Mouse (Mus musculus) ES-E14 (cell line): ENCODE measurements around the gene Nos1. TPM values are rescaled to one million over a fixed set of nuclear protein-coding genes. Genes with fewer than 3 reads are reported as not detected.
A peak's percentile ranks its signal among the peaks of the same experiment; 100 is the strongest.

Source experiments
- DNase-seq: peaks from one replicate; pipeline ENCODE4 v3.0.0-alpha.2; 2013; ENCODE audit warnings: low read depth, low spot score
- H3K27ac ChIP-seq: 2 replicates; pipeline ENCODE4 v1.5.1; 2012; ENCODE audit warnings: low read depth, mild to moderate bottlenecking, low read length, moderate library complexity, mixed read lengths; ENCODE audit not compliant: poor library complexity, insufficient read depth, severe bottlenecking
- H3K36me3 ChIP-seq: 2 replicates; pipeline ENCODE4 v1.6.1; 2012; ENCODE audit warnings: mild to moderate bottlenecking, low read length, moderate library complexity, mixed read lengths; ENCODE audit not compliant: control insufficient read depth, poor library complexity, insufficient read depth, severe bottlenecking
- H3K4me1 ChIP-seq, 2 experiments: fragments of 150-350 bp in 1 of 2; sonication (generic) in 1 of 2; 2 replicates each; pipeline ENCODE4 v1.6.1; 2012; ENCODE audit warnings: low read length in 2 of 2, mild to moderate bottlenecking in 1 of 2, mixed read lengths in 1 of 2; ENCODE audit not compliant: control insufficient read depth in 2 of 2, insufficient read depth in 2 of 2, poor library complexity in 1 of 2
- H3K4me3 ChIP-seq, 2 experiments: fragments of 150-350 bp in 1 of 2; sonication (generic) in 1 of 2; 2 replicates each; pipeline ENCODE4 v1.5.1; 2012; ENCODE audit warnings: low read length in 2 of 2, low read depth in 1 of 2, mild to moderate bottlenecking in 1 of 2, mixed read lengths in 1 of 2; ENCODE audit not compliant: insufficient read depth in 1 of 2, poor library complexity in 1 of 2, severe bottlenecking in 1 of 2
- H3K9ac ChIP-seq: 2 replicates; pipeline ENCODE4 v1.6.1; 2012; ENCODE audit warnings: low read depth, mild to moderate bottlenecking, low read length, mixed read lengths; ENCODE audit not compliant: poor library complexity, insufficient read depth, severe bottlenecking
- H3K9me3 ChIP-seq: fragments of 150-350 bp; sonication (generic); 2 replicates; pipeline ENCODE4 v1.6.1; 2012; ENCODE audit warnings: low read depth, mild to moderate bottlenecking, low read length; ENCODE audit not compliant: control insufficient read depth, insufficient read depth
- CHD2 ChIP-seq: IDR thresholded peaks from 2 replicates; pipeline ENCODE4 v1.6.1; 2014; ENCODE audit warnings: mild to moderate bottlenecking, low read depth, low read length, inconsistent platforms
- HCFC1 ChIP-seq: IDR thresholded peaks from 2 replicates; pipeline ENCODE4 v1.6.1; 2012; ENCODE audit warnings: low read length, inconsistent platforms, borderline replicate concordance; ENCODE audit not compliant: insufficient read depth
- MAFK ChIP-seq: IDR thresholded peaks from 2 replicates; pipeline ENCODE4 v1.6.1; 2014; ENCODE audit warnings: mild to moderate bottlenecking, low read depth, low read length, inconsistent platforms; ENCODE audit not compliant: insufficient read depth
- ZC3H11A ChIP-seq: IDR thresholded peaks from 2 replicates; pipeline ENCODE4 v1.6.1; 2012; ENCODE audit warnings: low read depth, mild to moderate bottlenecking, inconsistent platforms, low read length, borderline replicate concordance
- ZNF384 ChIP-seq: IDR thresholded peaks from 2 replicates; pipeline ENCODE4 v1.6.1; 2012; ENCODE audit warnings: low read depth, low read length, inconsistent platforms
- in situ Hi-C, 2 experiments: fragments of 600-800 bp; cut with MboI; formaldehyde crosslinking; loops; one replicate each; pipeline ENCODE4 v1.15.1; 2025; ENCODE audit warnings: low sequenced_read_pairs in 2 of 2, inconsistent platforms in 1 of 2; ENCODE audit not compliant: unreplicated experiment in 2 of 2
- total RNA-seq: library from RNA; depleted of rRNA; stranded (reverse); fragments of 300-350 nt; gene quantifications from 2 replicates; pipeline ENCODE4 v1.2.3, GENCODE M21; 2012

The Nos1 gene
- total RNA-seq, 1 experiment, result 3.4 TPM

- no peak overlapping the region for H3K27ac ChIP-seq
- no peaks in the 10 kb centered on the region for H3K4me1 ChIP-seq
- TF ChIP-seq HCFC1 (no peak), ZC3H11A (no peak), MAFK (no peak), ZNF384 (no peak)
- in situ Hi-C loops, result no loop called here
- H3K36me3 ChIP-seq, result peaks cover 10% of the 10 kb centered on the region
- peak overlapping the region; percentile 89 for H3K9ac ChIP-seq
- no peak for DNase-seq
- no peaks in the 10 kb centered on the region for H3K9me3 ChIP-seq
- H3K4me3 ChIP-seq, result peak overlapping the region; percentile 97 to 99
These were observed 196.8 kb downstream of the Nos1 start for GRCm38 (mm10) chr5:117977501-117978158.

GRCm38 (mm10) chr5:117978159-117978697, 197.4 kb downstream of the Nos1 start:
- Histone ChIP-seq H3K27ac (no peak overlapping the region), H3K36me3 (peaks cover 14% of the 10 kb centered on the region), H3K9ac (no peak overlapping the region), H3K4me3 (peak overlapping the region in 1 of 2 experiments; percentile 97; a peak in 1 of 4 replicates), H3K4me1 (no peaks in the 10 kb centered on the region), H3K9me3 (no peaks in the 10 kb centered on the region)
- in situ Hi-C loops, result no loop called here
- TF ChIP-seq ZC3H11A (no peak), CHD2 (no peak), MAFK (no peak), HCFC1 (no peak)
- no peak for DNase-seq

- Histone ChIP-seq H3K4me1 (no peaks in the 10 kb centered on the region), H3K9ac (no peak overlapping the region), H3K36me3 (peaks cover 21% of the 10 kb centered on the region), H3K27ac (no peak overlapping the region), H3K9me3 (no peaks in the 10 kb centered on the region), H3K4me3 (no peak overlapping the region)
- TF ChIP-seq MAFK (no peak), ZC3H11A (no peak)
- no peak for DNase-seq
- in situ Hi-C loops, result no loop called here
These were observed 198.2 kb downstream of the Nos1 start for GRCm38 (mm10) chr5:117979082-117979481.

GRCm38 (mm10) chr5:117980921-117981320, 200.1 kb downstream of the Nos1 start:
- Histone ChIP-seq H3K9ac (no peak overlapping the region), H3K27ac (no peak overlapping the region), H3K4me3 (no peak overlapping the region), H3K9me3 (no peaks in the 10 kb centered on the region), H3K36me3 (peaks cover 21% of the 10 kb centered on the region), H3K4me1 (no peaks in the 10 kb centered on the region)
- TF ChIP-seq ZC3H11A (no peak), CHD2 (no peak), ZNF384 (no peak), HCFC1 (no peak), MAFK (no peak)
- DNase-seq, result no peak
- in situ Hi-C loops, result no loop called here

GRCm38 (mm10) chr5:117981943-117982342, 201.1 kb downstream of the Nos1 start:
- H3K36me3 ChIP-seq, result peaks cover 28% of the 10 kb centered on the region
- no peaks in the 10 kb centered on the region for H3K4me1 ChIP-seq
- TF ChIP-seq ZC3H11A (no peak), CHD2 (no peak), MAFK (no peak), ZNF384 (no peak)
- no peak for DNase-seq
- H3K9ac ChIP-seq, result no peak overlapping the region
- H3K9me3 ChIP-seq, result no peaks in the 10 kb centered on the region
- H3K27ac ChIP-seq, result no peak overlapping the region
- no peak overlapping the region for H3K4me3 ChIP-seq
- in situ Hi-C loops, result no loop called here
